Mouse (Mus musculus): ENCODE data around the gene Efhd1. TPM values are rescaled to one million over a fixed set of nuclear protein-coding genes. Genes with fewer than 3 reads are reported as not detected.

Gene Efhd1
- polyA plus RNA-seq, 1 experiment = 1.9 TPM

DNA sequence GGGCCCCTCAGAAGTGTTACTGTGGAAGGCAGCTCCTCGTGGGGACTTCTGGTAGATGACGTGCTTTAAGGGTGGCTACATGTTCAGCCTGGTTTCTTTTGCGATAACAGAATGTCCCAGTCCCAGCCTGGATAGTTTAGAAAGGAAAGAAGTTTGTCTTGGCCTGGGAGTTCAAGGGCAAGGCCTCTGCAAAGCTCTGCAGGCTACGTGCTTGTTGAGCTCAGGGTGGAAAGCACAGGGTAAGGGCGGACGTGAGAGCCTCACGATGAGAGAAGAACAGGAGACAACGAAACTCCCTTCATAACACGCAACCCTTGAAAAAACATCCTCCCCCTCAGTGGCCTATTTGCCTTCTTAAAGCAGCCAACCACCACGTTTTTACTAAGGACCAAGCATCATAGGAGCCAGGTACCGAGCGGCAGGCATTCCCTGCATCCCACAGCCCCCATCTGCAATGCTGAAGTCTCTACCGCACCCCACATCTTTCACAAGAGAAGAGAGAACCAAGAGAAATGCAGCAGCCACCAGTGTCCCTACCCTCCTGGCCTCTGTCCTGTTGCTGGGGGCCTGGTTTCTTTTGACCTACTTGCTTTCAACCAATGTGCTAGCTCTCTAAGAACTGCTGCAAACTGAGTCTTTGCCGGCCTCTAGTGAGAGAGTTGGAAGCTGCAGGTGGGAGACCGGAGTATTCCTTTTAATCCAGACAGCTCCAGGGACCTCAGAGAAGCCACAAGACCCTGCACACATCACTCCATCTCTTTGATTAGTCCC is 28.4 kb downstream of the Efhd1 start:
- H3K36me3 ChIP-seq (ENCODE audit: control insufficient read depth, insufficient read depth, low read length, poor library complexity, severe bottlenecking) = no peaks in the 10 kb centered on the region
- H3K9ac ChIP-seq (ENCODE audit: low read depth, poor library complexity, severe bottlenecking) = no peak overlapping the region
- H3K4me3 ChIP-seq (ENCODE audit: low read depth, low read length) = no peak overlapping the region
- no peaks in the 10 kb centered on the region for H3K27me3 ChIP-seq (ENCODE audit: control insufficient read depth, insufficient read depth, low read length, poor library complexity, severe bottlenecking)
- no peaks in the 10 kb centered on the region for H3K9me3 ChIP-seq (replicated peaks; ENCODE audit: control insufficient read depth, insufficient read depth, low read length, poor library complexity, severe bottlenecking)
- H3K4me1 ChIP-seq (ENCODE audit: control insufficient read depth, insufficient read depth, low read length) = peaks cover 3% of the 10 kb centered on the region
- TF ChIP-seq EP300 (IDR thresholded peaks at IDR 0.05; ENCODE audit: insufficient read depth, low read depth, low read length) = no peak
- no peak for TF ChIP-seq POLR2A (IDR thresholded peaks at IDR 0.05; ENCODE audit: insufficient read depth, low read length)
- TF ChIP-seq CTCF (IDR thresholded peaks at IDR 0.05; ENCODE audit: low read depth, low read length) = peak; percentile 51
- H3K27ac ChIP-seq (ENCODE audit: insufficient read depth, low read length) = no peak overlapping the region

GRCm38 (mm10) chr1:87294063-87294710 is 30.0 kb downstream of the Efhd1 start:
- Histone ChIP-seq H3K4me1 (ENCODE audit: control insufficient read depth, insufficient read depth, low read length) (peaks cover 4% of the 10 kb centered on the region), H3K27ac (ENCODE audit: insufficient read depth, low read length) (no peak overlapping the region), H3K36me3 (ENCODE audit: control insufficient read depth, insufficient read depth, low read length, poor library complexity, severe bottlenecking) (no peaks in the 10 kb centered on the region), H3K27me3 (ENCODE audit: control insufficient read depth, insufficient read depth, low read length, poor library complexity, severe bottlenecking) (no peaks in the 10 kb centered on the region), H3K9ac (ENCODE audit: low read depth, poor library complexity, severe bottlenecking) (no peak overlapping the region), H3K9me3 (replicated peaks; ENCODE audit: control insufficient read depth, insufficient read depth, low read length, poor library complexity, severe bottlenecking) (no peaks in the 10 kb centered on the region), H3K4me3 (ENCODE audit: low read depth, low read length) (no peak overlapping the region)
- no peak for TF ChIP-seq EP300 (IDR thresholded peaks at IDR 0.05; ENCODE audit: insufficient read depth, low read depth, low read length)

- Histone ChIP-seq H3K27me3 (ENCODE audit: control insufficient read depth, insufficient read depth, low read length, poor library complexity, severe bottlenecking) (no peaks in the 10 kb centered on the region), H3K27ac (ENCODE audit: insufficient read depth, low read length) (no peak overlapping the region), H3K4me3 (ENCODE audit: low read depth, low read length) (no peak overlapping the region), H3K36me3 (ENCODE audit: control insufficient read depth, insufficient read depth, low read length, poor library complexity, severe bottlenecking) (no peaks in the 10 kb centered on the region), H3K9me3 (replicated peaks; ENCODE audit: control insufficient read depth, insufficient read depth, low read length, poor library complexity, severe bottlenecking) (no peaks in the 10 kb centered on the region), H3K9ac (ENCODE audit: low read depth, poor library complexity, severe bottlenecking) (no peak overlapping the region), H3K4me1 (ENCODE audit: control insufficient read depth, insufficient read depth, low read length) (peaks cover 4% of the 10 kb centered on the region)
- no peak for TF ChIP-seq CTCF (IDR thresholded peaks at IDR 0.05; ENCODE audit: low read depth, low read length)
- no peak for TF ChIP-seq EP300 (IDR thresholded peaks at IDR 0.05; ENCODE audit: insufficient read depth, low read depth, low read length)
- no peak for TF ChIP-seq POLR2A (IDR thresholded peaks at IDR 0.05; ENCODE audit: insufficient read depth, low read length)
Measured at GRCm38 (mm10) chr1:87294951-87295350, 30.8 kb downstream of the Efhd1 start.

DNA sequence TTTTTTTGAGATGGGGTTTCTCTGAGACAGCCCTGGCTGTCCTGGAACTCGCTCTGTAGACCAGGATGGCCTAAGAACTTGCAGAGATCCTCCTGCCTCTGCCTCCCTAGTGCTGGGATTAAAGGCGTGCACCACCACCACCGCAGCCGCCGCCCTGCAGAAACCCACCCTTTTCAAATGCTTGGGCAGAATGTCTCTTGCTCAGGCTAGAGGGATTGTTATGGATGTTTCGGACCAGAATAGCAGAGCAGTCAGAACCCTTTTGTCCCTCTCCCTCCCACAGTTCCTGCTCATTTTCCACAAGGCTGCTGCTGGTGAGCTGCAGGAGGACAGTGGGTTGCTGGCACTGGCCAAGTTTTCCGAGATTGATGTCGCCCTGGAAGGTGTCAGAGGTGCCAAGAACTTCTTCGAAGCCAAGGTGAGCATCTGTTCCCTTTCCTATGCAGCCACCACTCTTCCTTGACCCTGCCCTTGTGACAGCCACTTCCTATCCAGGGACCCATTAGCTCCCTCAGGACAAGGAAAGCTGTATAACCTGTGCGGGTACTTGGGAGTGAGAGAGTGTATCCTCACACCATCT is 33.3 kb downstream of the Efhd1 start:
- Histone ChIP-seq H3K36me3 (ENCODE audit: control insufficient read depth, insufficient read depth, low read length, poor library complexity, severe bottlenecking) (no peaks in the 10 kb centered on the region), H3K27ac (ENCODE audit: insufficient read depth, low read length) (no peak overlapping the region), H3K9me3 (replicated peaks; ENCODE audit: control insufficient read depth, insufficient read depth, low read length, poor library complexity, severe bottlenecking) (no peaks in the 10 kb centered on the region), H3K9ac (ENCODE audit: low read depth, poor library complexity, severe bottlenecking) (no peak overlapping the region), H3K27me3 (ENCODE audit: control insufficient read depth, insufficient read depth, low read length, poor library complexity, severe bottlenecking) (no peaks in the 10 kb centered on the region), H3K4me1 (ENCODE audit: control insufficient read depth, insufficient read depth, low read length) (peaks cover 3% of the 10 kb centered on the region), H3K4me3 (ENCODE audit: low read depth, low read length) (no peak overlapping the region)
- TF ChIP-seq EP300 (IDR thresholded peaks at IDR 0.05; ENCODE audit: insufficient read depth, low read depth, low read length) (no peak), POLR2A (IDR thresholded peaks at IDR 0.05; ENCODE audit: insufficient read depth, low read length) (no peak), CTCF (IDR thresholded peaks at IDR 0.05; ENCODE audit: low read depth, low read length) (no peak)

GRCm38 (mm10) chr1:87300360-87301286 is 36.5 kb downstream of the Efhd1 start:
- Histone ChIP-seq H3K9ac (ENCODE audit: low read depth, poor library complexity, severe bottlenecking) (no peak overlapping the region), H3K27ac (ENCODE audit: insufficient read depth, low read length) (no peak overlapping the region), H3K9me3 (replicated peaks; ENCODE audit: control insufficient read depth, insufficient read depth, low read length, poor library complexity, severe bottlenecking) (no peaks in the 10 kb centered on the region), H3K27me3 (ENCODE audit: control insufficient read depth, insufficient read depth, low read length, poor library complexity, severe bottlenecking) (no peaks in the 10 kb centered on the region), H3K36me3 (ENCODE audit: control insufficient read depth, insufficient read depth, low read length, poor library complexity, severe bottlenecking) (no peaks in the 10 kb centered on the region), H3K4me3 (ENCODE audit: low read depth, low read length) (no peak overlapping the region), H3K4me1 (ENCODE audit: control insufficient read depth, insufficient read depth, low read length) (peaks cover 3% of the 10 kb centered on the region)
- TF ChIP-seq EP300 (IDR thresholded peaks at IDR 0.05; ENCODE audit: insufficient read depth, low read depth, low read length) = no peak
- TF ChIP-seq CTCF (IDR thresholded peaks at IDR 0.05; ENCODE audit: low read depth, low read length) = no peak
- TF ChIP-seq POLR2A (IDR thresholded peaks at IDR 0.05; ENCODE audit: insufficient read depth, low read length) = no peak

All from ES-Bruce4 (cell line).